ENCODE assay signal across 19 mouse cellular contexts in the genomic region with DNA sequence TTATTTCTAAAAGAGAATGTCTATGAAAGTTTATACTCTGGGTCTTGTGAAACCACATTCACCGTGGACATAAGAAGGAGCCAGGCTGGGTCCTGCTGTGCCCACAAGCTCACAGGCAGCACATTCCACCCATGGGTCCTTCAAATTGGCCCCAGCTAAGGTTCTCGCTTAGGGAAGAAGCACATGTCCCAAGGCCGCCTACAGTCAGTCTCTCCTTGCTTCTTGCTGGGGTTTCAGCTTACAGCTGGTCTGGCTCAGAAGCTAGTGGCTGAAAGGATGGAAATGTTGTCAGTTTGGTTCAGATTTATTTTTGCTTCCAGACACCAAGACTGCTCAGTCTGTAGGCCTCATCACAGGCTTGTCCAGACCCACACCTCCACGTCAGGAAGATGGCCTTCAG.
"Had no signal": no experiment of that assay in that cellular context is flagged by ENCODE, and none has a peak within 500 bp of the region (broad histone marks: within the 10 kb centered on the region; RNA-seq: fewer than 3 reads in every experiment).

No protein-coding gene starts in this region.

- H3K4me1 ChIP-seq: liver, embryonic 13.5 days; midbrain, embryonic 12.5 days; stomach, embryonic 15.5 days had no signal

- H3K27ac ChIP-seq: kidney, postnatal 0 days; layer of hippocampus, adult 2 months; limb, embryonic 13.5 days; liver, embryonic 13.5 days; midbrain, embryonic 12.5 days; stomach, embryonic 15.5 days had no signal

- H3K27me3 ChIP-seq: limb, embryonic 13.5 days; liver, embryonic 13.5 days; midbrain, embryonic 12.5 days; stomach, embryonic 15.5 days had no signal

- H3K36me3 ChIP-seq: liver, embryonic 13.5 days; stomach, embryonic 15.5 days had no signal

- ATAC-seq: intestine, postnatal 0 days; midbrain, embryonic 16.5 days had no signal

- H3K9me3 ChIP-seq: limb, embryonic 13.5 days; liver, embryonic 13.5 days; midbrain, embryonic 12.5 days; stomach, embryonic 15.5 days had no signal

- DNase-seq: kidney, adult 2 months; kidney, postnatal 25 days; layer of hippocampus, adult 9-11 months; liver; liver, embryonic 13.5 days; lung, adult 2 months; lung, postnatal 14 days; lung, postnatal 4 days; right cerebral cortex, postnatal 25 days; spleen, adult 18-20 months; thymus, postnatal 25 days had no signal

- H3K9ac ChIP-seq: limb, embryonic 13.5 days; liver, embryonic 13.5 days; midbrain, embryonic 12.5 days; stomach, embryonic 15.5 days had no signal

- H3K4me3 ChIP-seq: layer of hippocampus, adult 2 months; limb, embryonic 13.5 days; liver, embryonic 13.5 days; midbrain, embryonic 12.5 days; myocyte; stomach, embryonic 15.5 days had no signal

- H3K4me2 ChIP-seq: limb, embryonic 13.5 days; liver, embryonic 13.5 days; midbrain, embryonic 12.5 days; stomach, embryonic 15.5 days had no signal
